Mouse (Mus musculus) lung, postnatal 10 days (tissue): ENCODE measurements around the gene Fkbp9.

Experiments
- DNase-seq: peaks from one replicate; pipeline ENCODE4 v3.0.0; 2021

The Fkbp9 gene

DNA sequence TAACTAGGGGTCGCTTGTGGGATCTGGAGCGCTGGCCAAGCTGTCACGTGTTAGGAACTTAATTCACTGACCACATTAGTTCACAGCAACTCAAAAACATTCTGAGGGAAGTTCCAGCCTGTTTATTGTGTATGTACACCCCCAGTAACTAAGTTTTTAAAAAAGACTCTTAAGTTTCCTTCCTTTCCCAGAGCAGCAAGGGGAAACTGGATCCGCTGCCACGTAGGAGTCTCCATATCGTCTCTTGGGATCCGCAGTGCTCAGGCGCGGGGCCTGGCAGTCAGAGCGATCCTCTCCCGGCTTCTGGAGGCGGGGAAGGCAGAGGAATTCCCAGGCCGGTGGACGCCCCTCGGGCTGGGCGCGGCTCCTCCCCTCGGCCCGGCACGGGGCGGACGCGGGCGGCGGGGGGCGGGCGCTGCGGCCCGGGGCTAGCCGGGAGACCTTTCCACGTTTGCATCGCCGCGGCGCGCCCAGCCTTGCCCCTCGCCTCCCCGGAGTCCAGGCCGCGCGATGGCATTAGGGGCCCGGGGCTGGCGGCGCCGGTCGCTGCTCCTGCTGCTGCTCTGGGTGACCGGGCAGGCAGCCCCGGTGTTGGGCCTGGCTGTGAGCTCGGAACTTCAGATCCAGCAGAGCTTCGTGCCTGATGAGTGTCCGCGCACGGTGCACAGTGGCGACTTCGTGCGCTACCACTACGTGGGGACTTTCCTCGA is at the start of gene Fkbp9:
TSS of gene Fkbp9 (plus strand) at position 363 of the 710 bp plus-strand sequence.
- peak; percentile 93 for DNase-seq

GRCm38 (mm10) chr6:56783561-56784272 is 48.1 kb upstream of the Fkbp9 start:
- no peak for DNase-seq

- no peak for DNase-seq
Observed at GRCm38 (mm10) chr6:56785068-56785467, 46.8 kb upstream of the Fkbp9 start.

DNA sequence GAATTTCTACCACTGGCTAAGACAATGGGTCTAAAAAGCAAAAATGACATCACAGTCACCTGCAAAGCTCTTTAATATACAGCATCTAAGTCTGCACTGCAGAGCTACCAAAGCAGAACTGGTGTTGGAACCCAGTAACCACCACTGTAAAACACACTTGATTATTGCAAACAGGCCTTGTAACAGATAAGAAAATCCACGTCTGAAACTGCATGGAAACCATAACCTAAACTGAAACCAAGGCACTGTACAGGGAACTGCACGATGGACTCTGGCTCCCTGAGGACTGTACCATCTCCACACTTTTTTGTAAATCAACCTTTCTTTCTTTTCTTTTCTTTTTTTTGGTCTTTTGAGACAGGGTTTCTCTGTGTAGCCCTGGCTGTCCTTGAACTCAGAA is 44.2 kb upstream of the Fkbp9 start:
- DNase-seq, result no peak

DNA sequence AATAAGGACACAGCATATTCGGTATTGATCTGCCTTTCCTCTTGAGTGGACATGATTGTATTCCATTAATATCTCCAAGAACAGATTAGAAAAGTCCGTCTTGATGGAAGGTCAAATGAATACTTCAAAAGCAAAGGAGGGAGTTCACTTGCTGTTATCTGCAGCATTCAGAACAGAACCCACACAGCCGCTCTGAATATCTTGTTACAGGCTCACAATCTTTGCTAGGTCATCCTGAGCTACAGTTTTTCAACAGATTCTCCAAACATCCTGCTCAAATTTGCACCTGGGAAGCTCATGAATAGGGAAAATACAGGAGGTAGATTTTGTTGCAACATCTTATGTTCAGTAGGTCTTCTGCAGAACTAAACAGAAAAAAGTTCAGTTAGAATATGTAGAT is 42.5 kb upstream of the Fkbp9 start:
- no peak for DNase-seq

DNA sequence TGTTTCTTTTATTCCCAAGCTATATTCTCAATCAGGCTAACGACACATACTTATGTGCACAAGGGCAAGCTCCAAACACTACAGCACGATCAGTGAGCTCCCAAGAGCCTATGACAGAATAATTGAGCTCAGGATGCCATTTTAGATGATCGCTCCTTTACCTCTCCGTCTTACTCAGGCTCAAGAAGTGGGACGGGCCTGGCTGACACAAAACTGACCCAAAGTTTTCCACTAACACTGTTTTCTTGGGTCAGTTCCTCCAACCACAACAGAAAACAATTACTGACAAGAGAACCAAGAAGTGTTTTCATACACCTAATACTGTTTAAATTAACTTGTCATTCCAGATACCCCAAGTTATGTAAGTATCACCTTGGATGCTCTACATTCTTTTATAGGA is 37.0 kb upstream of the Fkbp9 start:
- no peak for DNase-seq

GRCm38 (mm10) chr6:56796232-56796631 is 35.6 kb upstream of the Fkbp9 start:
- DNase-seq, result no peak

- DNase-seq, result peak; percentile 53
Observed at GRCm38 (mm10) chr6:56796668-56797141, 35.2 kb upstream of the Fkbp9 start.

DNA sequence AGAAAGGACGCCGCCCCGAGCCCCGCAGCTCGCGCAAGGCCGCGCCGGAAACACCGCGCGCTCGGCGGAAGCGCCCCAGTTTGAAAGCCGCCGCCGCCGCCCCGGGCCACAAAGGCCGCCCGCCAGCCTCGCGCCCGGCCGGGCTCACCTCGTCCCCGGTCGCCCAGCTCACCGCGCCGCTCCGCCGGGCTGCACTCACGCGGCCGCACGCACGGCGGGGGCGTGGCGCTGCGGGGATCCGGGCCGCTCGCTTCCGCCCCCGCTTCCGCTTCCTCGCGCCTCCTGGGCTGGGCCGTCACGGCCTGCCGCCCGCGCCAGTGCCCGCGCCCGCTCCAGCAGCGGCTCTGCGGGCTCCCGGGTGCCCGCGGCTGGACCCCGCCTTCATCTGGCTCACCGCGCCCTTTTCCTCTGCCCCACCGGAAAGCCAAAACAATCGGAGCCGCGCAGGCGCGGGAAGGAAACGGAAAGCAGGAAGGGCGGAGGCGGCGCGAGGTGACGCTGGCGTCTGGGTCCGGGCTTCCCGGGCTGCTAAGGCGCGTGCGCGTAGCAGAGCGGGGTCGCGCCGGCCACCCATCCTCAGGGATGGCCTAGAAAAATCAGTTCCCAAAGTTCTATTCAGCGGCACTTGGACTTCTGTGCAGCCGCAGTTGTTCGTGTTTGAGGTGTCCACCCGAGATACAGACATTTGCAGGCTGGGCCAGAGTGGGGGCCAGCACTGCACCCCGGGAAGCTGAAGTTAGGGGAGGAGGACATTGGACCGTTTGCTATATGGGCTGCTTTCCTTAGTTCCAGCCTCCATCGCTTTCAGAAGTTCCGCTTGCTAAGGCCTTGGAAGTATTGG is 34.3 kb upstream of the Fkbp9 start, which contains the start of gene Kbtbd2:
TSS of gene Kbtbd2 (minus strand) at position 503 of the 841 bp plus-strand sequence.
- DNase-seq, result peak; percentile 97

- no peak for DNase-seq
Observed at GRCm38 (mm10) chr6:56798152-56798465, 33.8 kb upstream of the Fkbp9 start.

- DNase-seq, result no peak
Observed at GRCm38 (mm10) chr6:56805026-56805425, 26.8 kb upstream of the Fkbp9 start.

GRCm38 (mm10) chr6:56806195-56806594 is 25.7 kb upstream of the Fkbp9 start:
- DNase-seq, result no peak

GRCm38 (mm10) chr6:56808656-56809055 is 23.2 kb upstream of the Fkbp9 start:
- peak; percentile 72 for DNase-seq

DNA sequence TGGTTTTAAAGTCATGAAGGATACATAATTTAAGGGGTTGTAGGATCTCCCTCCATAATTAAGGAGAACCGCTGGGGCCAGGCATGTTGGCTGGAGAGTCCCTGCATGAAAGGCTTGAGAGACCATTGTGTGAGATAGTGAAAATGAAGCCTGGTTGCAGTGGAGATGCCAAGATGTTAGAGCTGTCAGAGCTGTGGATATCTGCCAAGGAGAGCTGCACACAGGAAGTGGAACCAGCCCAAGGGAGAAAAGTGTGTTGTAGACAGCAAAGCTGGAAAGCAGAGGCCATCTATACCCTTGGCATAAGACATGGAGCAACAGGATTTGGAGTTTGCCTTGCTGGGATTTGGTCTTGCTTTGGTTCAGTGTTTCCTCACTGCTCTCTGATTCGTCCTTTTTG is 18.5 kb upstream of the Fkbp9 start:
- DNase-seq, result peak; percentile 32

DNA sequence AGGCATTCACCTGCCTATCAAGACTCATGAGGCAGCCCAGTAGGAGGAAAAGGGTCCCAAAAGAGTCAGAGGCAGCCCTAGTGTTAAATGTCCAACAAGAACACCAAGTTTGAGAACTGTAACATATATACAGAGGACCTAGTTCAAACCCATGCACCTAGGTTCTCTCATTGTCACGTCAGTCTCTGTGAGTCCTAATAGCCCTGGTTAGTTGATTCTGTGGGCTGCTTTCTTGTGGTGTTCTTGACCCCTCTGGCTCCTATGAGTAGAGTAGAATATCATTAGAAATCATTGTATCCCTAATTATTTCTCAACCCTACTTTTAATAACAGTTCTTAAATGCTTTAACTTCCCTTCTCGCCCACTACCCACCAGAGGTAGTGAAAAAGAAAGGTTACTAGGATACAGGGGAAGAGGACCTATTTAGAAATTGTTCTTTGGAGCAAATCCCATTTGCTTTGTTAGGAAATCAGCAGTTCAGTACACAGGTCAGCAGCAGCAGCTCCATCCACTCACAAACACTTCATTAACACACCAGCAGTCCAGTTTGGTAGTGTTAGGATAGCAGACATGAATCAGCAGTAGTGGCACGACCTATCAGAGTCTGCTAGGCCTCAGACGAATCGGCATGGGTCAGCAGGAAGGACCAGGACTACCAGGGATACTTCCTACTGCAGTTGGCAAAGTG is 13.3 kb upstream of the Fkbp9 start:
- DNase-seq, result peak; percentile 79

- no peak for DNase-seq
Observed at GRCm38 (mm10) chr6:56819124-56819487, 12.8 kb upstream of the Fkbp9 start.

DNA sequence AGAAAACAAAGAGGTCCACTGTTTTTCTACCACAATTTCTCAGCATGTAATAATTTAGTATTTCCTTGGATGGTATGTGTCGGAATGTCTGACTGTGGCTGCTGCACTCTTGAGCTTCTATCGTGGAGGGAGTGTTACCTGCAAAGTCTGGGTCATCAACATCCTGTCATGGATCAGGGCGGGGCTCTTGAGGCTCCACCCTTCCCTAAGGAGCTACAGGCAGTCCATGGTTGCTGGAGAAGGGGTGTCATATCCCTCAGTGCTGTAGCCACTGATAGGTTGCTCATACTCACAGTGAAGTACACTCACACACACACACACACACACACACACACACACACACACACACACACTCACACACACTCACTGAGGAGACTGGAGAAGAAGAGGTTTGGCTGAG is 6.2 kb upstream of the Fkbp9 start:
- DNase-seq, result no peak

- peak; percentile 13 for DNase-seq
Observed at GRCm38 (mm10) chr6:56832407-56832796, 543 bp downstream of the Fkbp9 start.

- DNase-seq, result peak; percentile 8
Observed at GRCm38 (mm10) chr6:56832830-56833229, 971 bp downstream of the Fkbp9 start.

GRCm38 (mm10) chr6:56834769-56835168 is 2.9 kb downstream of the Fkbp9 start:
- no peak for DNase-seq

- no peak for DNase-seq
Observed at GRCm38 (mm10) chr6:56835532-56835931, 3.7 kb downstream of the Fkbp9 start.

GRCm38 (mm10) chr6:56837166-56837565 is 5.3 kb downstream of the Fkbp9 start:
- DNase-seq, result no peak

- no peak for DNase-seq
Observed at GRCm38 (mm10) chr6:56837621-56838020, 5.8 kb downstream of the Fkbp9 start.
